Mouse (Mus musculus) ES-Bruce4 (cell line): ENCODE data around the gene Gm10842. TPM values are rescaled to one million over a fixed set of nuclear protein-coding genes. Genes with fewer than 3 reads are reported as not detected.
A peak's percentile ranks its signal among the peaks of the same experiment; 100 is the strongest.

Experiments used
- H3K27ac ChIP-seq: 2 replicates; pipeline ENCODE4 v1.5.1; 2012; ENCODE audit warnings: low read length, inconsistent platforms; ENCODE audit not compliant: insufficient read depth
- H3K27me3 ChIP-seq: 2 replicates; pipeline ENCODE4 v1.6.1; 2012; ENCODE audit warnings: mild to moderate bottlenecking, low read length, inconsistent platforms; ENCODE audit not compliant: control insufficient read depth, poor library complexity, insufficient read depth, severe bottlenecking
- H3K36me3 ChIP-seq: 2 replicates; pipeline ENCODE4 v1.6.1; 2012; ENCODE audit warnings: inconsistent platforms, mild to moderate bottlenecking, low read length, moderate library complexity; ENCODE audit not compliant: control insufficient read depth, poor library complexity, insufficient read depth, severe bottlenecking
- H3K4me1 ChIP-seq: one replicate; pipeline ENCODE4 v1.8.1; 2011; ENCODE audit warnings: low read length; ENCODE audit not compliant: control insufficient read depth, insufficient read depth
- H3K4me3 ChIP-seq: 2 replicates; pipeline ENCODE4 v1.5.1; 2011; ENCODE audit warnings: low read depth, mild to moderate bottlenecking, low read length
- H3K9ac ChIP-seq: 2 replicates; pipeline ENCODE4 v1.6.1; 2012; ENCODE audit warnings: low read depth, mild to moderate bottlenecking, inconsistent platforms; ENCODE audit not compliant: poor library complexity, severe bottlenecking
- H3K9me3 ChIP-seq: replicated peaks from 2 replicates; pipeline ENCODE4 v1.6.1; 2012; ENCODE audit warnings: mild to moderate bottlenecking, low read length, inconsistent platforms; ENCODE audit not compliant: control insufficient read depth, poor library complexity, insufficient read depth, severe bottlenecking
- CTCF ChIP-seq: IDR thresholded peaks from one replicate; pipeline ENCODE4 v1.8.1; 2011; ENCODE audit warnings: low read depth, low read length
- EP300 ChIP-seq: IDR thresholded peaks from 2 replicates; pipeline ENCODE4 v1.6.1; 2011; ENCODE audit warnings: low read depth, low read length; ENCODE audit not compliant: insufficient read depth
- POLR2A ChIP-seq: IDR thresholded peaks from one replicate; pipeline ENCODE4 v1.8.1; 2011; ENCODE audit warnings: low read length; ENCODE audit not compliant: insufficient read depth
- polyA plus RNA-seq: library from polyadenylated mRNA; stranded (reverse); fragments of >200 nt; gene quantifications from 2 replicates; pipeline ENCODE4 v1.2.4, GENCODE M21; 2011; ENCODE audit warnings: low read depth; ENCODE audit not compliant: missing spikeins, insufficient read depth, insufficient read length

The Gm10842 gene
- polyA plus RNA-seq, 1 experiment, result not detected

DNA sequence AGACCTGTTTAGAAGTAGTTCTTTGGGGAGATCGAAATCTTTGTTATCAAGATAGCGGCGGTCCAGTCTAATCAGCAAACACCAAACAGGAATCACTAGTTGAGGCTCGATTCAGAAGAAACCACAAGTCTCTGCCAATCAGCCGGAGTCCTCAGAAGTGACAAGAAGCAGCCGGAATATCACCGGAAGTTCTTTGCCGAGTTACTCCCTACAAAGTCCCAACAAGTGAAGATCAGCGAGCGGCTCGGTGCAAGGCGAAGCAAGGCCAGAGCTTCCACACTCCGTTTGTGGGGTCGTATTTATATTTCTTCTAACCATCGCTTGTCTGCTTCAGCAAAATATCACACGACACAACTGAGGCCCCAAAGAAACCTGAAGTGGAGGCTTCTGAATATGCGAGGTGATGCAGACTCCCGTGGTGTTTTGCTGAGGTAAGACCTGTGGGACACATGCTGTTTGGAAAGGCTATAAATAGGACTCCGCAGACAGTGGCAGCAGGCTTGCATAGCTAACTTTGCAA, 10.1 kb downstream of the Gm10842 start:
- peak overlapping the region; percentile 31 for H3K9ac ChIP-seq
- TF ChIP-seq CTCF, result no peak
- TF ChIP-seq EP300, result no peak
- TF ChIP-seq POLR2A, result no peak
- H3K4me1 ChIP-seq, result peaks cover 10% of the 10 kb centered on the region
- H3K27me3 ChIP-seq, result no peaks in the 10 kb centered on the region
- H3K27ac ChIP-seq, result peak overlapping the region; percentile 69
- peak overlapping the region; percentile 37 for H3K4me3 ChIP-seq
- no peaks in the 10 kb centered on the region for H3K9me3 ChIP-seq
- no peaks in the 10 kb centered on the region for H3K36me3 ChIP-seq

DNA sequence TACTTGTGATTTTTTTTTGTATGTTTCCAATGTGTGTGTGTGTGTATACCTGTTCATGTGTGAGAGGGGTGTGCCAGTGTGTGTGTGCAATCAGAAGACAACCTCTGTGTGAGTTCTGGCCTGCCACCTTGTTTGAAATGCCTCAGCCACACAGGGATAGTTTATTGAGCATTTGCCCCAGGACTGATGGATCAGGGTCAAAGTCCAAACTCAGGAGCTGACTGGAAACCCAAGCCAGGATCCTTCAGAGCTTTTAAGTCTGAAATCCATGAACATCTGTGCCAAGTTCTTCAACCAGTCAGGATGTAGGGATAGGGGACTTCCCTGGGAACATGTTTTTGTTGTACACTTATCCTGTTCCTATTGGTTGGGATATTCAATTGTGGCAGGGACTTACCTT, 11.4 kb downstream of the Gm10842 start:
- Histone ChIP-seq H3K27me3 (no peaks in the 10 kb centered on the region), H3K36me3 (no peaks in the 10 kb centered on the region), H3K27ac (peak overlapping the region; percentile 8; the same call in 1 of the 2 replicates), H3K4me3 (no peak overlapping the region), H3K4me1 (peaks cover 5% of the 10 kb centered on the region), H3K9me3 (no peaks in the 10 kb centered on the region), H3K9ac (no peak overlapping the region)
- TF ChIP-seq EP300 (no peak), CTCF (no peak), POLR2A (no peak)

DNA sequence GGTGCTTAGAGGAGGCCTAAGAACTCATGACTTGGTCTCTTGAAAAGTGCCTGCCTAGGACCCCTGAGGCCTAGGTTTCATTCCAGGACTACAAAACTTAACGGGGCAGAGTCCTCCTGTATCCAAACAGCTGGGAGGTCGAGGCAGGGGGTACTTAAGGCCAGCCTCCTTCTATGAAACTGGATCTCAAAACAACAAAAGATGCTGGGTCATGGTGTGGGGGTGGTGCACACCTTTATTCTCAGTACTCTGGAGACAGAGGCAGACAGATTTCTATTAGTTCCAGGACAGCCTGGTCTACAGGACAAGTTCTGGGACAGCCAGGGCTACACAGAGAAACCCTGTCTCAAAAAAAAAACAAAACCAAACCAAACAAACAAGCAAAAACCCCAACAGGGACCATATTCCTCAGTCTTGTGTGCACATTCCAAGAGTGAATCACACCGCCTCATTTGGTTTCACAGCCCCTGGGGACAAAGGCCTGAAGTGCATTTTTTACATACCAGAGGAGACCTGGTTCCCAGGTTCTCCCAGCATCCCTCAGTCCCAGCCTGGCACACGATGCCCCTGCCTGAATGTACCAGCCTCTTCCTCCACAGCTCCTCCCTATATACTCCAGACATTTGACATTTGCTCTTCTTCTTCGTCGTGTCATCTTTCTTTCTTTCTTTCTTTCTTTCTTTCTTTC, 13.1 kb downstream of the Gm10842 start:
- H3K9me3 ChIP-seq, result no peaks in the 10 kb centered on the region
- H3K9ac ChIP-seq, result no peak overlapping the region
- no peak overlapping the region for H3K4me3 ChIP-seq
- no peak for TF ChIP-seq CTCF
- 0 out of 2 replicates have a peak, but pooled peaks have one; percentile 55 for TF ChIP-seq EP300
- no peaks in the 10 kb centered on the region for H3K36me3 ChIP-seq
- peak overlapping the region; percentile 53 for H3K27ac ChIP-seq
- no peaks in the 10 kb centered on the region for H3K27me3 ChIP-seq
- H3K4me1 ChIP-seq, result peaks cover 1% of the 10 kb centered on the region

DNA sequence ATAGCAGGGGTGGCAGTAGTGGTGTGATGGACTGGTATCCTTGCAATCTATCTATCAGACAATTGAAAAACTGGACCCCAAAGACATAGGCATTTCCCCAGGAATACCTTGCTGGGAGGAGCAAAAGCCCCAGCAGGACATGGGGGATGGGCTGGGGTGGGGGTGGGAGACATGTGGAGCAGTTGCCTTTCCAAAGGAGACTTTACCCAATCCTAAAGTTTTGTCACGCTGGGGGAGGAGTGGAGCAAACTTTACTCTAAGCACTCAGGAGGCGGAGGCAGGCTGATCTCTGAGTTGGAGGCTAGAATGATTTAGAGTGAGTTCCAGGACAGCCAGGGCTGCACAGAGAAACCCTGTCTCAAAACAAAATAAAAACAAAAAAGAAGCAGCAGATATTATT, 14.7 kb downstream of the Gm10842 start:
- no peak for TF ChIP-seq POLR2A
- TF ChIP-seq EP300, result 0 out of 2 replicates have a peak, but pooled peaks have one; percentile 22
- Histone ChIP-seq H3K36me3 (no peaks in the 10 kb centered on the region), H3K27ac (peak overlapping the region; percentile 35; the same call in 1 of the 2 replicates), H3K9me3 (no peaks in the 10 kb centered on the region), H3K4me1 (peaks cover 1% of the 10 kb centered on the region), H3K4me3 (no peak overlapping the region), H3K9ac (no peak overlapping the region), H3K27me3 (no peaks in the 10 kb centered on the region)

DNA sequence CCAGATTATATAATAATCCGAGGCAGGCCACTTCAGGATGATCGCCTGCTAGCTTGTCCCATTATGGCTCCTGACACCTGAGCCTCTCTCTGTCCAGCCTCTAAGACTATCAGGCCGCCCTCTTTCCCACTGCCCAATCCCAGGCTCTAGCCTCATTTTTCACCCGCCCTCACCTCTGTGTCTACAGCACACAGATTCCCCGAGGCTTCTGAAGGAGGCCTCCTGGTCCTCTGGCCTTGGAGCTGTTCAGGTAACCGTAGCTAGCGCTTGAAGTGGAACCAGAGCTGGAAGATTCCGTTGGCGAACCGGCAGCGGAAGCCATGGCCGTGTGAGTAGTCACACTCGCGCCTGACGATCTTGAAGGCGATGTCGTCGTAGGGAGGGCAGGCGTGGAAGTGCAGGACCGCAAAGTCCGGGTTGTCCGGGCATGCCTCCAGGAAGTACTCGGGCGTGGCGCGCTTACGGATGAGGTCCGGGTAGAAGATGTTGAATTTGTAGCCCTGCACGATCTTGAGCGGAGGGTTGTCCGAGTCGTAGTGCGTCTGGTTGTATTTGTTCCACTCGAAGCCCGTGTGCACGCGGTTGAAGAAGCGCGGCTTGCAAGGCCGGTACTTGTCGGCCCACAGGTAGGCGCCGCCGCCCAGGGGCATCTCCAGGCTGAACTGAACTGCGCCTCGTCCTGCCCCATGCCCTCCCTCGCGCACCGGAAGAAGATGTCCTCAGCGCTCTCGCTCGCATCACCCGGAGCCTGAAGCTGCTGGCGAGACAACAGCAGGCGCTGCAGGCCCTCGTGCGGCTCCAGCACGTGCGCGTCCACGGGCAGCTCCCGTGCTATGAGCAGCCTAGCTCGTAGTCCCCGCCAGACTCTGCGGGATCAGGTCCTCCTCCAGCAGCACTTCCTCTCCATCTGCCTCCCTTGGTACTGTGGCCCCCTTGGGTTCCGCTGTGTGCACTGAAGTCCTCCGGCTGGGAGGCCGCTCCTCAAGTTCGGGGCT, 18.1 kb downstream of the Gm10842 start:
- Histone ChIP-seq H3K9me3 (no peaks in the 10 kb centered on the region), H3K27ac (peak overlapping the region; percentile 3; the same call in 1 of the 2 replicates), H3K36me3 (peaks cover 3% of the 10 kb centered on the region; the same call in 1 of the 2 replicates), H3K9ac (peak overlapping the region; percentile 19), H3K4me1 (peaks cover 1% of the 10 kb centered on the region), H3K4me3 (peak overlapping the region; percentile 62), H3K27me3 (no peaks in the 10 kb centered on the region)
- TF ChIP-seq POLR2A (peak; percentile 54), EP300 (no peak)
